Mouse (Mus musculus): ENCODE measurements around the gene Sirt6.

DNA sequence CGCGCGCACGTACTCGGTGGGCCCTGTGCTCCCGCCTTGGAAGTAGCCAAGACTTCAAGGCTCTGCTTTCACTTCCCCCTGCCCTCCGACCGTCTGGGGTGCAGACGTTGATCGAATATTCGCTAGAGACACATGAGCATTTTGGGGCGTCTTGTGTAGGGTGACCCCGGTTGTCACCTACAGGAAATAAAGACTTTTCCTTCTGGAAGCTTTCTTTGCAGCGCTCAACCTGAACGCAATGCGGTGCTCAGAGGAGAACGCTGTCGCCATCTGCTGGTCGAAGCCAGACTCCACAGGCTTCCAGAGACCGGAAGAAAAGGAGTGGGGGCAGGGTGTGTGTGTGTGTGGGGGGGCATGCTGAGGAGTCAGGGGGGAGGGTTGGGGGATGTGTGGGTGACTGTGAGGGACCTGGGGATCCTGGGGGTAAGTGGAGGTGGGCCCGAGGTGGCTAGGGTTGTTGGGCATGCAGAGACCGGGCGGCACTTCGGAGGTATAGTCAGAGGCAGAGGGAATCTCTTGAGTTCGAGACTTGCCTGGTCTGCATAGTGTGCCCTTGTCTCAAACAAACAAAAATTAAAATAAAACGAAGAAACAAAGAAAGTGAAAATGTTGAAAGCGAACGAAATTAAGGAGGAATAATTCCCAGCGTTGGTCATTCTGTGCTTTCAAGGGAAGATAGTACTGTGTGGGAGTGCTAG, 22.5 kb downstream of the Sirt6 start:
- TF ChIP-seq MAFK (IDR thresholded peaks at IDR 0.05; ENCODE audit: insufficient read depth, low read depth, low read length): no peak
- TF ChIP-seq ZC3H11A (IDR thresholded peaks at IDR 0.05; ENCODE audit: borderline replicate concordance, low read depth, low read length): no peak
- no peak for TF ChIP-seq ZNF384 (IDR thresholded peaks at IDR 0.05; ENCODE audit: low read depth, low read length)
- TF ChIP-seq CHD2 (IDR thresholded peaks at IDR 0.05; ENCODE audit: low read depth, low read length): peak; percentile 41; the same call in 1 of the 2 replicates
- TF ChIP-seq HCFC1 (IDR thresholded peaks at IDR 0.05; ENCODE audit: borderline replicate concordance, insufficient read depth, low read length): no peak
